Mouse (Mus musculus): ENCODE measurements around the gene Ahnak. TPM values are rescaled to one million over a fixed set of nuclear protein-coding genes. Genes with fewer than 3 reads are reported as not detected.
A peak's percentile ranks its signal among the peaks of the same experiment; 100 is the strongest.

Gene Ahnak
- polyA plus RNA-seq, 1 experiment: 86.8 TPM

DNA sequence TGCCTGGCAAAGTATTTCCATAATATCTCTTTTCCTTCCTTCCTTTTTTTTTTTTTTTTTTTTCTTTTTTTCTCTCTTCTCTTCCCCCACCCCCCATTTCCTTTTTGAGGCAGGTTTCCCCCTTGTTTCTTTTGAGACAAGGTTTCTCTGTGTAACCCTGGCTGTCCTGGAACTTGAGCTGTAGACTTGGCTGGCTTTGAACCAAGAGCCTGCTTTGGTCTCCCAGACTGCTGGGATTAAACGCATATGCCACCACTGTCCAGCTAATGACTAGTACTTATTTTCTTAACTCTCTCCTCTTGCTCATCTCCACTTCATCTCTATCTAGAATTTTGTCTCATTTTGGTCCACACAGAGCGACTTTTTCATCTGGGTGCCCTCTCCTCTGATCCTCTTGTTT, 46.0 kb upstream of the Ahnak start:
- peaks cover 38% of the 10 kb centered on the region for H3K79me3 ChIP-seq (ENCODE audit: low read depth)
- H3K27me3 ChIP-seq (ENCODE audit: control insufficient read depth, insufficient read depth, insufficient read length): no peaks in the 10 kb centered on the region
- H3K79me2 ChIP-seq (ENCODE audit: control insufficient read depth, insufficient read depth): peaks cover 65% of the 10 kb centered on the region
- H3K4me3 ChIP-seq (ENCODE audit: insufficient read depth, poor library complexity, severe bottlenecking): peak overlapping the region; percentile 92
- H3K36me3 ChIP-seq (ENCODE audit: control insufficient read depth, insufficient read depth): peaks cover 79% of the 10 kb centered on the region
- H3ac ChIP-seq (ENCODE audit: control insufficient read depth, insufficient read length, low read depth): peak overlapping the region; percentile 33
- no peak for TF ChIP-seq MYOG (IDR thresholded peaks at IDR 0.05; ENCODE audit: control insufficient read depth, extremely low read depth, insufficient read length)
- TF ChIP-seq CTCF (IDR thresholded peaks at IDR 0.05; ENCODE audit: control insufficient read depth, insufficient read depth, insufficient read length): no peak
- no peak for TF ChIP-seq CEBPB (IDR thresholded peaks at IDR 0.05; ENCODE audit: low read depth)
- no peak for TF ChIP-seq USF1 (IDR thresholded peaks at IDR 0.05; ENCODE audit: low read depth)
- TF ChIP-seq FOSL1 (IDR thresholded peaks at IDR 0.05; ENCODE audit: insufficient read depth, low read length, poor library complexity, severe bottlenecking): no peak
- TF ChIP-seq MAX (IDR thresholded peaks at IDR 0.05): no peak
- TF ChIP-seq MYOD1 (IDR thresholded peaks at IDR 0.05; ENCODE audit: control insufficient read depth, insufficient read length, low read depth): no peak

DNA sequence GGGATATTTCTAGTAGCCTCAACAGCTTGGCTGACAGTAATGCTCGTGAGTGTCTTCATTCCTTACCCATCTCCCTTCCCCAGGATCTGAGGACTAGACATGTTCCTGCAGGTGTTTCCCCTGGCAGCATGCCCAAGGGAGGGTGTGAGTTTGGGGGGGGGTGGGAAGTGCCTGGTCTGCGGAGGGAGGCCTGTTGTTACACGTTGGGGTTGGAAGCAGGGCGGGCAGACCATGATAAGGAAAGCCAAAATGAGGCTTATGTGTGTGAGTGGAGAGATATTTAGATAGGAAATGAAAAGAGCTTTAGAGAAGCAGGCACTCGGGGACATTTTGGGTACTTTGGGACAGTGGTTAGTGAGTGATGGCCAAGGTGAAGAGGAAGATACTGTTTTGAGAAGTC, 45.0 kb upstream of the Ahnak start:
- Histone ChIP-seq H3K79me2 (ENCODE audit: control insufficient read depth, insufficient read depth) (peaks cover 66% of the 10 kb centered on the region), H3K4me3 (ENCODE audit: insufficient read depth, poor library complexity, severe bottlenecking) (no peak overlapping the region), H3K36me3 (ENCODE audit: control insufficient read depth, insufficient read depth) (peaks cover 81% of the 10 kb centered on the region), H3K79me3 (ENCODE audit: low read depth) (peaks cover 38% of the 10 kb centered on the region), H3K27me3 (ENCODE audit: control insufficient read depth, insufficient read depth, insufficient read length) (no peaks in the 10 kb centered on the region), H3ac (ENCODE audit: control insufficient read depth, insufficient read length, low read depth) (no peak overlapping the region)
- TF ChIP-seq MYOG (IDR thresholded peaks at IDR 0.05; ENCODE audit: control insufficient read depth, extremely low read depth, insufficient read length) (no peak), MAX (IDR thresholded peaks at IDR 0.05) (no peak), FOSL1 (IDR thresholded peaks at IDR 0.05; ENCODE audit: insufficient read depth, low read length, poor library complexity, severe bottlenecking) (no peak)

DNA sequence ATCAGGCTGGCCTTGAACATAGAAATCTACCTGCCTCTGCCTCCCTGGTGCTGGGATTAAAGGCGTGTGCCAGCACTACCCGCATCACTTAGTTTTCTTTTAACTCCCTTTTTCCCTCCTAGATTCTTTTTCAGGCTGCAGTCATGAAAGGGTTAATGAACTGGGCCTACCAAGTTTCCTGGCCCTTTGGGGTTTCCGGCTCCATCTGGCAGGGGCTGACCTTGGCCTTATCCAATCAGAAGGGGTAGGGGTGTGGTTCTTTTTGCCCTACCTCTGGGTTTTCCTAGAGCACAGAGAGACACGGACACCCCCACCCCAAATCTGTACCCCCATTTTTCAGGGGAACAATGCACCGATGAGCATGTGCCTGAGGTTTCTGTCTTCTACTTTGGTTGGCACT, 44.3 kb upstream of the Ahnak start:
- Histone ChIP-seq H3K4me3 (ENCODE audit: insufficient read depth, poor library complexity, severe bottlenecking) (no peak overlapping the region), H3K27me3 (ENCODE audit: control insufficient read depth, insufficient read depth, insufficient read length) (no peaks in the 10 kb centered on the region), H3K36me3 (ENCODE audit: control insufficient read depth, insufficient read depth) (peaks cover 77% of the 10 kb centered on the region), H3ac (ENCODE audit: control insufficient read depth, insufficient read length, low read depth) (no peak overlapping the region), H3K79me2 (ENCODE audit: control insufficient read depth, insufficient read depth) (peaks cover 66% of the 10 kb centered on the region), H3K79me3 (ENCODE audit: low read depth) (peaks cover 38% of the 10 kb centered on the region)
- TF ChIP-seq CEBPB (IDR thresholded peaks at IDR 0.05; ENCODE audit: low read depth) (no peak), FOSL1 (IDR thresholded peaks at IDR 0.05; ENCODE audit: insufficient read depth, low read length, poor library complexity, severe bottlenecking) (no peak), MYOD1 (IDR thresholded peaks at IDR 0.05; ENCODE audit: control insufficient read depth, insufficient read length, low read depth) (no peak), CTCF (IDR thresholded peaks at IDR 0.05; ENCODE audit: control insufficient read depth, insufficient read depth, insufficient read length) (no peak), USF1 (IDR thresholded peaks at IDR 0.05; ENCODE audit: low read depth) (no peak), MYOG (IDR thresholded peaks at IDR 0.05; ENCODE audit: control insufficient read depth, extremely low read depth, insufficient read length) (no peak), MAX (IDR thresholded peaks at IDR 0.05) (no peak)

DNA sequence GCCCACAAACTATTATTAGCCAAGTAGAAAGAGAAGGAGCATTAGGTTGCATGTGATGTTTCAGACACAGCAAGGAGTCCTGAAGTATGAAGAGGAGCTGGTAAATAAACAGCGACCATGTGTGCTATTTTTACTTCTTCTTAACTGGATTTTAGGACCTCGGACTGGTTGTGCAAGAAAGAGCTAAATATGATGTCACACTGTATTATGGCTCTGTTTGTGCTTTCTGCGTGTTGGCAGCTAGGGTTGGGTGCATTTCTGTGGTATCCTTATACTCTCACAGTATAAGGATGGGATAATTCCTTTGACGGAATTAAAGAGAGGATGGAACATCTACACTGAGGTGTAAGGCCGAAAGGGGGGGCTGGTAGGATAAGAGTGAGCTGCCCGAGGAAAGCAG, 43.8 kb upstream of the Ahnak start:
- no peak overlapping the region for H3K4me3 ChIP-seq (ENCODE audit: insufficient read depth, poor library complexity, severe bottlenecking)
- no peak overlapping the region for H3ac ChIP-seq (ENCODE audit: control insufficient read depth, insufficient read length, low read depth)
- peaks cover 38% of the 10 kb centered on the region for H3K79me3 ChIP-seq (ENCODE audit: low read depth)
- no peaks in the 10 kb centered on the region for H3K27me3 ChIP-seq (ENCODE audit: control insufficient read depth, insufficient read depth, insufficient read length)
- peaks cover 76% of the 10 kb centered on the region for H3K36me3 ChIP-seq (ENCODE audit: control insufficient read depth, insufficient read depth)
- H3K79me2 ChIP-seq (ENCODE audit: control insufficient read depth, insufficient read depth): peaks cover 65% of the 10 kb centered on the region
- TF ChIP-seq MYOD1 (IDR thresholded peaks at IDR 0.05; ENCODE audit: control insufficient read depth, insufficient read length, low read depth): no peak
- TF ChIP-seq MAX (IDR thresholded peaks at IDR 0.05): no peak
- TF ChIP-seq USF1 (IDR thresholded peaks at IDR 0.05; ENCODE audit: low read depth): no peak
- no peak for TF ChIP-seq FOSL1 (IDR thresholded peaks at IDR 0.05; ENCODE audit: insufficient read depth, low read length, poor library complexity, severe bottlenecking)

DNA sequence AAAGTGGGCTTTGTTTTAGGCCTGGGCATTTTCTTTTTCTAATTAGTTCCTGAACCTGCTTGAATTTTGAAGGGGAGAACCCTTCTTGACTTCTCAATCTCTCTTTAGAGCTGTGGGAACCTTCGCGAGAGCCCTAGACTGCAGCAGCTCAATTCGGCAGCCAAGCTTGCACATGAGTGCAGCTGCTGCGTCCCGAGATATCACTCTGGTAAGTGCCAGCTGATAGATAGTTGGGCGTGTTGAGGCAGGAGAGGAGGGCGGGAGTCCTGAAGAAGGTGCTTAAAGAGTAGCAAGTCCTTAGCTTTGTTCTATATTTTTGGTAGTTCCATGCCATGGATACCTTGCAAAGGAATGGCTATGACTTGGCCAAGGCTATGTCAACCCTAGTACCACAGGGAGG, 42.2 kb upstream of the Ahnak start:
- no peaks in the 10 kb centered on the region for H3K27me3 ChIP-seq (ENCODE audit: control insufficient read depth, insufficient read depth, insufficient read length)
- H3K79me2 ChIP-seq (ENCODE audit: control insufficient read depth, insufficient read depth): peaks cover 57% of the 10 kb centered on the region
- H3K36me3 ChIP-seq (ENCODE audit: control insufficient read depth, insufficient read depth): peaks cover 82% of the 10 kb centered on the region
- TF ChIP-seq FOSL1 (IDR thresholded peaks at IDR 0.05; ENCODE audit: insufficient read depth, low read length, poor library complexity, severe bottlenecking) (no peak), USF1 (IDR thresholded peaks at IDR 0.05; ENCODE audit: low read depth) (no peak), CEBPB (IDR thresholded peaks at IDR 0.05; ENCODE audit: low read depth) (no peak), MAX (IDR thresholded peaks at IDR 0.05) (no peak), MYOD1 (IDR thresholded peaks at IDR 0.05; ENCODE audit: control insufficient read depth, insufficient read length, low read depth) (no peak), MYOG (IDR thresholded peaks at IDR 0.05; ENCODE audit: control insufficient read depth, extremely low read depth, insufficient read length) (no peak), CTCF (IDR thresholded peaks at IDR 0.05; ENCODE audit: control insufficient read depth, insufficient read depth, insufficient read length) (no peak)
- no peak overlapping the region for H3K4me3 ChIP-seq (ENCODE audit: insufficient read depth, poor library complexity, severe bottlenecking)
- peaks cover 37% of the 10 kb centered on the region for H3K79me3 ChIP-seq (ENCODE audit: low read depth)
- H3ac ChIP-seq (ENCODE audit: control insufficient read depth, insufficient read length, low read depth): no peak overlapping the region

DNA sequence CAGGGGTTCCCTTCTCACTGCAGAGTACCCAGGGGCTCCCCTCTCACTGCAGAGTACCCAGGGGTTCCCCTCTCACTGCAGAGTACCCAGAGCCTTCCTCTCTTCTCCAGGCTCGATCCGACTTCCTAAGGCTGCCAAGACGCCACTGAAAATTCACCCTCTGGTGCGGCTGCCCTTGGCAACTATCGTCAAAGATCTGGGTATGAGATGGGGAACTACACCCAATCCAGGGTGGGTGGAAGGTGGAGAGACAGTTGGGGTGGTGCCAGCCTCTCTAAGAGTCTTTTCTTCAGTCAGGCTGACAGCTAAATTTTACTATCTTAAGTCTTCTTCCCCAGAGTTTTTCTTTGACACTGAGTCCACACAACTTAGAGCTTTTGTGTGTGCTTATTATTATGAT, 38.9 kb upstream of the Ahnak start:
- Histone ChIP-seq H3K79me3 (ENCODE audit: low read depth) (peaks cover 23% of the 10 kb centered on the region), H3K79me2 (ENCODE audit: control insufficient read depth, insufficient read depth) (peaks cover 39% of the 10 kb centered on the region), H3K27me3 (ENCODE audit: control insufficient read depth, insufficient read depth, insufficient read length) (no peaks in the 10 kb centered on the region), H3K4me3 (ENCODE audit: insufficient read depth, poor library complexity, severe bottlenecking) (no peak overlapping the region), H3K36me3 (ENCODE audit: control insufficient read depth, insufficient read depth) (peaks cover 75% of the 10 kb centered on the region), H3ac (ENCODE audit: control insufficient read depth, insufficient read length, low read depth) (no peak overlapping the region)
- TF ChIP-seq CTCF (IDR thresholded peaks at IDR 0.05; ENCODE audit: control insufficient read depth, insufficient read depth, insufficient read length) (no peak), CEBPB (IDR thresholded peaks at IDR 0.05; ENCODE audit: low read depth) (no peak), MYOD1 (IDR thresholded peaks at IDR 0.05; ENCODE audit: control insufficient read depth, insufficient read length, low read depth) (no peak), MAX (IDR thresholded peaks at IDR 0.05) (no peak), MYOG (IDR thresholded peaks at IDR 0.05; ENCODE audit: control insufficient read depth, extremely low read depth, insufficient read length) (no peak), FOSL1 (IDR thresholded peaks at IDR 0.05; ENCODE audit: insufficient read depth, low read length, poor library complexity, severe bottlenecking) (no peak), USF1 (IDR thresholded peaks at IDR 0.05; ENCODE audit: low read depth) (no peak)

All from C2C12 (cell line).